Mouse (Mus musculus) erythroblast, embryonic 14.5 days (primary cell): ENCODE measurements around the gene Wars. TPM values are rescaled to one million over a fixed set of nuclear protein-coding genes. Genes with fewer than 3 reads are reported as not detected.

Experiments
- H3K27me3 ChIP-seq: 2 replicates; pipeline ENCODE4 v1.6.1; 2012; ENCODE audit warnings: inconsistent platforms; ENCODE audit not compliant: control insufficient read depth
- H3K36me3 ChIP-seq: 2 replicates; pipeline ENCODE4 v1.6.1; 2012; ENCODE audit warnings: mild to moderate bottlenecking, inconsistent platforms; ENCODE audit not compliant: control insufficient read depth
- H3K4me1 ChIP-seq: 2 replicates; pipeline ENCODE4 v1.6.1; 2012; ENCODE audit warnings: inconsistent platforms; ENCODE audit not compliant: control insufficient read depth
- H3K4me3 ChIP-seq: replicated peaks from 2 replicates; pipeline ENCODE3; 2012; ENCODE audit warnings: moderate library complexity, mild to moderate bottlenecking, inconsistent platforms
- H3K9me3 ChIP-seq: 2 replicates; pipeline ENCODE4 v1.6.1; 2012; ENCODE audit warnings: low read length, inconsistent platforms, mixed read lengths; ENCODE audit not compliant: control insufficient read depth
- GATA1 ChIP-seq: IDR thresholded peaks from 2 replicates; pipeline ENCODE4 v1.6.1; 2012; ENCODE audit warnings: low read length, inconsistent platforms, mixed read lengths
- TAL1 ChIP-seq: IDR thresholded peaks from 3 replicates; pipeline ENCODE4 v1.6.1; 2012; ENCODE audit warnings: low read length, inconsistent platforms, mixed read lengths
- polyA plus RNA-seq: library from polyadenylated mRNA; stranded (reverse); fragments of >175 nt; gene quantifications from 2 replicates; pipeline ENCODE4 v1.2.3, GENCODE M21; 2012

Wars gene
- polyA plus RNA-seq, 1 experiment = 1.4 TPM

GRCm38 (mm10) chr12:108880606-108881005, 13.4 kb downstream of the Wars start:
- Histone ChIP-seq H3K4me1 (no peaks in the 10 kb centered on the region), H3K27me3 (no peaks in the 10 kb centered on the region), H3K9me3 (no peaks in the 10 kb centered on the region), H3K4me3 (no peak overlapping the region), H3K36me3 (peaks cover 86% of the 10 kb centered on the region)
- no peak for TF ChIP-seq GATA1
- TF ChIP-seq TAL1 = no peak

- H3K27me3 ChIP-seq = no peaks in the 10 kb centered on the region
- no peaks in the 10 kb centered on the region for H3K4me1 ChIP-seq
- TF ChIP-seq TAL1 (no peak), GATA1 (no peak)
- H3K36me3 ChIP-seq = peaks cover 86% of the 10 kb centered on the region
- no peaks in the 10 kb centered on the region for H3K9me3 ChIP-seq
- H3K4me3 ChIP-seq = no peak overlapping the region
Measured at GRCm38 (mm10) chr12:108879138-108879537, 14.8 kb downstream of the Wars start.

- TF ChIP-seq GATA1 (no peak), TAL1 (no peak)
- H3K27me3 ChIP-seq = no peaks in the 10 kb centered on the region
- no peaks in the 10 kb centered on the region for H3K9me3 ChIP-seq
- H3K4me1 ChIP-seq = no peaks in the 10 kb centered on the region
- peaks cover 88% of the 10 kb centered on the region for H3K36me3 ChIP-seq
- H3K4me3 ChIP-seq = no peak overlapping the region
Measured at GRCm38 (mm10) chr12:108873122-108873521, 20.9 kb downstream of the Wars start.

- no peaks in the 10 kb centered on the region for H3K9me3 ChIP-seq
- no peaks in the 10 kb centered on the region for H3K4me1 ChIP-seq
- H3K4me3 ChIP-seq = no peak overlapping the region
- peaks cover 94% of the 10 kb centered on the region for H3K36me3 ChIP-seq
- H3K27me3 ChIP-seq = no peaks in the 10 kb centered on the region
- no peak for TF ChIP-seq GATA1
- no peak for TF ChIP-seq TAL1
Measured at GRCm38 (mm10) chr12:108869575-108869974, 24.4 kb downstream of the Wars start.

GRCm38 (mm10) chr12:108865007-108865494, 28.9 kb downstream of the Wars start:
- TF ChIP-seq GATA1 = no peak
- no peak for TF ChIP-seq TAL1
- Histone ChIP-seq H3K4me1 (no peaks in the 10 kb centered on the region), H3K4me3 (no peak overlapping the region), H3K27me3 (no peaks in the 10 kb centered on the region), H3K36me3 (peaks cover 100% of the 10 kb centered on the region), H3K9me3 (no peaks in the 10 kb centered on the region)

GRCm38 (mm10) chr12:108858486-108858885, 35.5 kb downstream of the Wars start:
- H3K36me3 ChIP-seq = peaks cover 44% of the 10 kb centered on the region
- H3K27me3 ChIP-seq = no peaks in the 10 kb centered on the region
- no peak overlapping the region for H3K4me3 ChIP-seq
- peaks cover 6% of the 10 kb centered on the region for H3K4me1 ChIP-seq
- H3K9me3 ChIP-seq = no peaks in the 10 kb centered on the region
- TF ChIP-seq GATA1 (no peak), TAL1 (no peak)

GRCm38 (mm10) chr12:108857589-108858184, 36.3 kb downstream of the Wars start:
- Histone ChIP-seq H3K36me3 (peaks cover 36% of the 10 kb centered on the region), H3K27me3 (no peaks in the 10 kb centered on the region), H3K4me3 (no peak overlapping the region), H3K9me3 (no peaks in the 10 kb centered on the region), H3K4me1 (peaks cover 6% of the 10 kb centered on the region)
- TF ChIP-seq TAL1 (no peak), GATA1 (no peak)

GRCm38 (mm10) chr12:108857109-108857508, 36.9 kb downstream of the Wars start:
- Histone ChIP-seq H3K9me3 (no peaks in the 10 kb centered on the region), H3K4me1 (peaks cover 6% of the 10 kb centered on the region), H3K36me3 (peaks cover 31% of the 10 kb centered on the region), H3K27me3 (no peaks in the 10 kb centered on the region), H3K4me3 (no peak overlapping the region)
- TF ChIP-seq TAL1 (no peak), GATA1 (no peak)

- Histone ChIP-seq H3K36me3 (peaks cover 21% of the 10 kb centered on the region), H3K27me3 (no peaks in the 10 kb centered on the region), H3K4me1 (peaks cover 6% of the 10 kb centered on the region), H3K9me3 (no peaks in the 10 kb centered on the region), H3K4me3 (no peak overlapping the region)
- TF ChIP-seq GATA1 (no peak), TAL1 (no peak)
Measured at GRCm38 (mm10) chr12:108856186-108856585, 37.8 kb downstream of the Wars start.

GRCm38 (mm10) chr12:108855081-108855480, 38.9 kb downstream of the Wars start:
- Histone ChIP-seq H3K4me3 (no peak overlapping the region), H3K9me3 (no peaks in the 10 kb centered on the region), H3K27me3 (no peaks in the 10 kb centered on the region), H3K4me1 (peaks cover 6% of the 10 kb centered on the region), H3K36me3 (peaks cover 10% of the 10 kb centered on the region)
- TF ChIP-seq TAL1 = no peak
- no peak for TF ChIP-seq GATA1
